ENCODE assay signal across 8 mouse cellular contexts in genomic region chr7:19359892-19360641, GRCm38 (mm10). TPM values are rescaled to one million over a fixed set of nuclear protein-coding genes. Genes with fewer than 3 reads are reported as not detected.
DNase-seq lines count a peak whose midpoint lies in the region; ATAC-seq lines count a peak whose summit lies in the region.

No protein-coding gene starts in this region.

- peak overlapping the region; percentile 77 for H3K9ac ChIP-seq in hindbrain, embryonic 13.5 days

- no peaks in the 10 kb centered on the region for H3K9me3 ChIP-seq in hindbrain, embryonic 13.5 days

- peak overlapping the region; percentile 97 for H3K4me2 ChIP-seq in hindbrain, embryonic 13.5 days

- peak overlapping the region; percentile 56 for H3K4me3 ChIP-seq in hindbrain, embryonic 13.5 days

- under 1% methylated on average over 40 of the region's 45 CpGs for WGBS in hindbrain, embryonic 13.5 days

- peaks cover 24% of the 10 kb centered on the region for H3K36me3 ChIP-seq in hindbrain, embryonic 13.5 days

- peak overlapping the region; percentile 44 for H3K27ac ChIP-seq in hindbrain, embryonic 13.5 days

- peaks cover 20% of the 10 kb centered on the region for H3K27me3 ChIP-seq in hindbrain, embryonic 13.5 days

- peak; percentile 67 for ATAC-seq in hindbrain, embryonic 13.5 days (ENCODE audit: low FRiP score)

- peaks cover 42% of the 10 kb centered on the region for H3K4me1 ChIP-seq in hindbrain, embryonic 13.5 days (replicated peaks)

- DNase-seq in adrenal gland, adult 18-20 months (ENCODE audit: low spot score in 2 of 2) = peak; percentile 67 to 68
- peak; percentile 64 to 66 for DNase-seq in cerebellum, postnatal 36 days
- DNase-seq in frontal cortex, postnatal 25 days (ENCODE audit: low spot score in 2 of 2) = peak; percentile 48 to 52
- DNase-seq in left cerebral cortex, adult 11 months (ENCODE audit: low spot score) = peak; percentile 70
- peak; percentile 83 for DNase-seq in lung, postnatal 36 days
- peak; percentile 72 for DNase-seq in right cerebral cortex, postnatal 25 days
- DNase-seq in T-cell, adult 2 months (ENCODE audit: low spot score) = no peak

RNA-seq across cellular contexts. Expression of gene Ppp1r13l, which starts 0.5 kb away (rescaled TPM):
- total RNA-seq in adrenal gland, adult 18-20 months (2021) = 1 to 10 TPM; 5.9 to 6.7 TPM
- 1.4 and 2.2 TPM in 2 replicates for polyA plus RNA-seq in hindbrain, embryonic 13.5 days (2015; fragmentation: Nextera tagmentation; extraction: Ambion mirVana)

RNA-seq across cellular contexts. Expression of gene Cd3eap, which starts 0.8 kb away (rescaled TPM):
- total RNA-seq in adrenal gland, adult 18-20 months (2021) = 10 to 100 TPM; 13.3 to 13.7 TPM
- polyA plus RNA-seq in hindbrain, embryonic 13.5 days (2015; fragmentation: Nextera tagmentation; extraction: Ambion mirVana) = 20.9 and 22.1 TPM in 2 replicates

RNA-seq across cellular contexts. Expression of gene Ercc1, which starts 15.5 kb away (rescaled TPM):
- 10 to 100 TPM; 31.2 to 41.0 TPM for total RNA-seq in adrenal gland, adult 18-20 months (2021)
- polyA plus RNA-seq in hindbrain, embryonic 13.5 days (2015; fragmentation: Nextera tagmentation; extraction: Ambion mirVana) = 84.9 and 96.6 TPM in 2 replicates

RNA-seq across cellular contexts. Expression of gene Ercc2, which starts 21.7 kb away (rescaled TPM):
- 10 to 100 TPM; 27.1 to 30.9 TPM for total RNA-seq in adrenal gland, adult 18-20 months (2021)
- polyA plus RNA-seq in hindbrain, embryonic 13.5 days (2015; fragmentation: Nextera tagmentation; extraction: Ambion mirVana) = 20.9 and 28.4 TPM in 2 replicates

RNA-seq across cellular contexts. Expression of gene Klc3, which starts 43.8 kb away (rescaled TPM):
- total RNA-seq in adrenal gland, adult 18-20 months (2021) = 1 to 10 TPM; 1.3 to 3.7 TPM
- 2.1 and 2.4 TPM in 2 replicates for polyA plus RNA-seq in hindbrain, embryonic 13.5 days (2015; fragmentation: Nextera tagmentation; extraction: Ambion mirVana)
